Mouse (Mus musculus) hindbrain, embryonic 13.5 days (tissue): ENCODE measurements around the gene Mxd4. TPM values are rescaled to one million over a fixed set of nuclear protein-coding genes. Genes with fewer than 3 reads are reported as not detected.

ENCODE experiments used
- ATAC-seq: fragments of 200-750 bp; cut with Nextera tagmentation; 2 replicates; pipeline ENCODE4 v1.8.0; 2017; ENCODE audit warnings: moderate TSS enrichment; ENCODE audit not compliant: low FRiP score
- H3K27ac ChIP-seq: fragments of 300-500 bp; sonication (generic); 2 replicates; pipeline ENCODE4 v1.5.1; 2015; ENCODE audit warnings: inconsistent platforms, mild to moderate bottlenecking, moderate library complexity
- H3K27me3 ChIP-seq: fragments of 300-500 bp; sonication (generic); 2 replicates; pipeline ENCODE4 v1.6.1; 2015; ENCODE audit warnings: mild to moderate bottlenecking, inconsistent platforms
- H3K36me3 ChIP-seq: fragments of 300-500 bp; sonication (generic); 2 replicates; pipeline ENCODE4 v1.6.1; 2015; ENCODE audit warnings: mild to moderate bottlenecking, inconsistent platforms
- H3K4me1 ChIP-seq: fragments of 300-500 bp; sonication (generic); replicated peaks from 2 replicates; pipeline ENCODE4 v1.6.1; 2015; ENCODE audit warnings: inconsistent platforms
- H3K4me2 ChIP-seq: fragments of 300-500 bp; sonication (generic); 2 replicates; pipeline ENCODE4 v1.6.1; 2015; ENCODE audit warnings: inconsistent platforms, mild to moderate bottlenecking, moderate library complexity
- H3K4me3 ChIP-seq: fragments of 300-500 bp; sonication (generic); 2 replicates; pipeline ENCODE4 v1.5.1; 2015; ENCODE audit warnings: mild to moderate bottlenecking, inconsistent platforms
- H3K9ac ChIP-seq: fragments of 300-500 bp; sonication (generic); 2 replicates; pipeline ENCODE4 v1.6.1; 2015; ENCODE audit warnings: mild to moderate bottlenecking, inconsistent platforms
- H3K9me3 ChIP-seq: fragments of 300-500 bp; sonication (generic); 2 replicates; pipeline ENCODE4 v1.6.1; 2016; ENCODE audit warnings: inconsistent platforms
- WGBS: fragments of 180-500 bp; shearing (Covaris S2); methylation state at CpG from one replicate; pipeline ENCODE4 v1.1.7; 2015; 5-methylcytosine and 5-hydroxymethylcytosine counted together
- polyA plus RNA-seq: library from polyadenylated mRNA; unstranded; fragments of >200 nt; fragmentation: Nextera tagmentation; extraction: Ambion mirVana; gene quantifications from 2 replicates; pipeline ENCODE4 v1.2.1, GENCODE M21; 2015

Mxd4 gene
- polyA plus RNA-seq, 1 experiment from 2014 or later, result 33.6 TPM

DNA sequence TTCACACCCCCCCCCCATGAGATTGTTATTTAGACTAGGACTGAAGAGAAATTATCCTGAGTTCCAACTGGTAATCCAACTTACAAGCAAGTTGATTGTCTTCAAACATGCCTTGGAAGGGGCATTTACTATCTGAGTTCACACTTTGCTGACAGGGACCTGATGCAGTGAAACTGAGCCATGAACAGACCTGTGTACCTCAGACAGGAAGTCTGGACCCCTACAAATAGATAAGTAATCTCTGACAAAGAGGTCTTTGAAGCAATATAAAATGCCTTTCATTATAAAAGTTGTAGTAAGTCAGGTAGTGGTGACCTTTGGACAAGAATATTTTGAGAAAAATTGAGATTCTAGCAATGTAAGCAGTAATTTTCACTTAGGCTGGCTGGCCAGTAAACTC is 39.0 kb downstream of the Mxd4 start:
- Histone ChIP-seq H3K36me3 (peaks cover 6% of the 10 kb centered on the region; the same call in 1 of the 2 replicates), H3K9me3 (no peaks in the 10 kb centered on the region), H3K4me3 (no peak overlapping the region), H3K27me3 (no peaks in the 10 kb centered on the region), H3K9ac (no peak overlapping the region), H3K27ac (no peak overlapping the region), H3K4me1 (no peaks in the 10 kb centered on the region), H3K4me2 (no peak overlapping the region)
- no peak for ATAC-seq

DNA sequence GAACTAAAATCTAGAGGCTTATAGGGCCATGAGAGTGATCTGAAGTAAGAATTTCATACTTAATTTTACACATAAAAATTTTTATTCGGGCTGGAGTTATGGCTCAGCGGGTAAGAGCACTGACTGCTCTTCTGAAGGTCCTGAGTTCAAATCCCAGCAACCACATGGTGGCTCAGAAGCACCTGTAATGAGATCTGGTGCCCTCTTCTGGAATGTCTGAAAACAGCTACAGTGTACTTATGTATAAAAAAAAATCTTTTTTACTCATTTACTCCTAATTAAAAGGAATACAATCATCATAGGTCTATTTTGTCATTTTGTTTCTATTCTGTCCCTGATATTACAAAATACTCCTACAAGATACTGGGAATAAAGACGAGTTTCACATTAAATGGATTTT is 40.0 kb downstream of the Mxd4 start:
- Histone ChIP-seq H3K4me3 (no peak overlapping the region), H3K9ac (no peak overlapping the region), H3K27me3 (no peaks in the 10 kb centered on the region), H3K4me1 (no peaks in the 10 kb centered on the region), H3K4me2 (no peak overlapping the region), H3K36me3 (peaks cover 3% of the 10 kb centered on the region; the same call in 1 of the 2 replicates), H3K9me3 (no peaks in the 10 kb centered on the region), H3K27ac (no peak overlapping the region)
- WGBS, result 89% methylated on average over 3 of the region's 3 CpGs
- ATAC-seq, result no peak

- no peaks in the 10 kb centered on the region for H3K4me1 ChIP-seq
- no peak for ATAC-seq
- no peak overlapping the region for H3K4me3 ChIP-seq
- H3K4me2 ChIP-seq, result no peak overlapping the region
- H3K9ac ChIP-seq, result no peak overlapping the region
- H3K27me3 ChIP-seq, result no peaks in the 10 kb centered on the region
- no peaks in the 10 kb centered on the region for H3K36me3 ChIP-seq
- H3K27ac ChIP-seq, result no peak overlapping the region
- H3K9me3 ChIP-seq, result no peaks in the 10 kb centered on the region
- WGBS, result 6% methylated on average over 1 of the region's 1 CpGs
Observed at GRCm38 (mm10) chr5:34139751-34140150, 47.8 kb downstream of the Mxd4 start.

DNA sequence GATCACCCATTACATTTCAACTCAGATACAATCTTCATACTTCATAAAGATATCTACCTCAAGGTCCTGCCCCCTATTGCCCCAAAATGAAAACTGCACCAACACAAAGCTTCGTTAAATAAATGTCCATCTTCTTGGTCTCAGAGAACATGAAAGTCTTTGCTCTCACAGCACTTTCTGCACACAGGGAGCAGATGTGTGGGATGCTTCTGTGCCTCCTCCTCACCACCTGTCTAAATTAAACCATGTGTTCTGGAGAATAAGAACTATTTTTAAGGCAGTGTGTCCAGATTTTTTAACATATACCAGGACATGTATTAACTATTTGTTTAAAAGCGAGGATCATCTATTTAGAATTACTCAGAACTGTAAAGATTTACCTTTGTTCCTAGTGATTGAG is 54.8 kb downstream of the Mxd4 start:
- no peaks in the 10 kb centered on the region for H3K4me1 ChIP-seq
- no peaks in the 10 kb centered on the region for H3K27me3 ChIP-seq
- no peak overlapping the region for H3K4me2 ChIP-seq
- H3K9me3 ChIP-seq, result no peaks in the 10 kb centered on the region
- H3K27ac ChIP-seq, result no peak overlapping the region
- H3K36me3 ChIP-seq, result no peaks in the 10 kb centered on the region
- H3K4me3 ChIP-seq, result no peak overlapping the region
- 78% methylated on average over 2 of the region's 2 CpGs for WGBS
- ATAC-seq, result no peak
- no peak overlapping the region for H3K9ac ChIP-seq

DNA sequence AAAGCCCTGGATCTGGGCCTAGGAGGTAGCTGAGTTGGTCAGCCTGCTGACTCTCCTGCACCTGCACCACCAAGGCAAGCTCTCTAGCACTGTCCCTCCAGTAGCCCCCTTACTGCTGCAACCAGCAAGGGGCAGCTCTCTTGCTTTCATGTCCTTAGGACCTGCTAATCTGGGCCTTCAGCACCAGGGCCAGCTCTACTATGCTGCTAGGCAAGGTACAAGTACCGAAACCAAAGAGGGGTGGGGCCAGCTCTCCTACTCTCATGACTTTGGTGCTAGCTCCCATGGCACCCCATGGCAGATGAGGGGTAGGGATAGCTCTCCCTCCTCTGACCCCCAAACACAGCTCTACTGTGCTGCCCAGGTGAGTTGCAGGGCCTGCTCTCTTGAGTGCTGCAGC is 63.4 kb downstream of the Mxd4 start:
- Histone ChIP-seq H3K4me1 (no peaks in the 10 kb centered on the region), H3K36me3 (no peaks in the 10 kb centered on the region), H3K4me3 (no peak overlapping the region), H3K4me2 (no peak overlapping the region), H3K27me3 (no peaks in the 10 kb centered on the region), H3K27ac (no peak overlapping the region), H3K9me3 (no peaks in the 10 kb centered on the region), H3K9ac (no peak overlapping the region)
- no peak for ATAC-seq
- WGBS, result 47% methylated on average over 1 of the region's 1 CpGs

Other genes starting within 250 kb of the Mxd4 start
- 589 and 607 TPM in 2 replicates for gene Gm1673, start 204.3 kb downstream of the Mxd4 start, polyA plus RNA-seq
- 3.9 and 4.2 TPM in 2 replicates for gene Nat8l, start 191.7 kb downstream of the Mxd4 start, polyA plus RNA-seq
- gene Poln, start 18.3 kb downstream of the Mxd4 start, polyA plus RNA-seq, result 0.14 and 0.28 TPM in 2 replicates
- gene Haus3, start 18.2 kb downstream of the Mxd4 start, polyA plus RNA-seq, result 19.0 and 19.7 TPM in 2 replicates
- 4.6 and 5.4 TPM in 2 replicates for gene Zfyve28, start 100.7 kb upstream of the Mxd4 start, polyA plus RNA-seq
- 0.08 TPM in 1 of 2 replicates, not detected in the other for gene Cfap99, start 100.9 kb upstream of the Mxd4 start, polyA plus RNA-seq
- 131 and 140 TPM in 2 replicates for gene Rnf4, start 148.6 kb upstream of the Mxd4 start, polyA plus RNA-seq
- gene Fam193a, start 182.2 kb upstream of the Mxd4 start, polyA plus RNA-seq, result 16.7 and 17.6 TPM in 2 replicates